Mouse (Mus musculus) testis, adult 2 months (tissue): ENCODE data around the gene Ankrd24.

Experiments
- CTCF ChIP-seq: fragments of 200-500 bp; IDR thresholded peaks from 2 replicates; pipeline ENCODE4 v1.5.1; 2012; ENCODE audit warnings: low read depth, mild to moderate bottlenecking, inconsistent platforms, low read length, moderate library complexity; ENCODE audit not compliant: control insufficient read depth, insufficient read depth, insufficient replicate concordance
- POLR2A ChIP-seq: fragments of 200-500 bp; IDR thresholded peaks from 2 replicates; pipeline ENCODE4 v1.6.1; 2012; ENCODE audit warnings: low read depth, mild to moderate bottlenecking, inconsistent platforms, low read length, moderate library complexity; ENCODE audit not compliant: control insufficient read depth

- TF ChIP-seq POLR2A (no peak), CTCF (no peak)
Observed at GRCm38 (mm10) chr10:81626101-81626993, 2.0 kb upstream of the Ankrd24 start.
